Mouse (Mus musculus): ENCODE data around the gene Lrrc3c.

GRCm38 (mm10) chr11:98620791-98621190 is 22.7 kb downstream of the Lrrc3c start:
- no peak for TF ChIP-seq TAL1 (IDR thresholded peaks at IDR 0.05; ENCODE audit: low read length)
- no peak for TF ChIP-seq GATA1 (IDR thresholded peaks at IDR 0.05; ENCODE audit: low read length)

Data from erythroblast, embryonic 14.5 days (primary cell).